Mouse (Mus musculus): ENCODE measurements around the gene Asb3. TPM values are rescaled to one million over a fixed set of nuclear protein-coding genes. Genes with fewer than 3 reads are reported as not detected.
A peak's percentile ranks its signal among the peaks of the same experiment; 100 is the strongest.

The Asb3 gene
- polyA plus RNA-seq, 1 experiment: 6.4 TPM

- H3K79me2 ChIP-seq (ENCODE audit: control insufficient read depth, insufficient read depth): no peaks in the 10 kb centered on the region
- TF ChIP-seq MAX (IDR thresholded peaks at IDR 0.05): no peak
- H3K79me3 ChIP-seq (ENCODE audit: low read depth): no peaks in the 10 kb centered on the region
- H3K27me3 ChIP-seq (ENCODE audit: control insufficient read depth, insufficient read depth, insufficient read length): no peaks in the 10 kb centered on the region
- no peak overlapping the region for H3ac ChIP-seq (ENCODE audit: control insufficient read depth, insufficient read length, low read depth)
- no peak overlapping the region for H3K4me3 ChIP-seq (ENCODE audit: insufficient read depth, poor library complexity, severe bottlenecking)
- peaks cover 31% of the 10 kb centered on the region for H3K36me3 ChIP-seq (ENCODE audit: control insufficient read depth, insufficient read depth)
Measured at GRCm38 (mm10) chr11:30928498-30928897, 43.3 kb downstream of the Asb3 start.

- no peak overlapping the region for H3ac ChIP-seq (ENCODE audit: control insufficient read depth, insufficient read length, low read depth)
- peaks cover 88% of the 10 kb centered on the region for H3K36me3 ChIP-seq (ENCODE audit: control insufficient read depth, insufficient read depth)
Measured at GRCm38 (mm10) chr11:30943522-30943921, 58.3 kb downstream of the Asb3 start.

DNA sequence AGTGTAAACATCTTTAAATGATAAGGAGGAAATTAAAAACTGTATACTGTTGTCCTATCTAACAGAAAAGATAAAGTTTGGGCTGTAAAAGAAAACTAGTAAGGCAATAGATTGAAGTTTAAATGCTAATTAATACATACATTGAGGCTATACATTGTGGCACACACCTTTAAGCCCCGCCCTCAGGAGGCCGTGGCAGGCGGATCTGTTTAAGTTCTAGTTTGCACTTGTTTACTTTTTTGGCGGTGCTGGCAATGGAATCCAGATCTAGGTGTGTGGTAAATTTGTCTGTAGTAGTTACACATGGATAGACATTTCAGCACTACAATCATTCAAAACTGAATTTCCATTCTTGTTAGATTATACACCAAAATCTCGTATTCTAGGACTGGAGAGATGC, 67.6 kb downstream of the Asb3 start:
- no peak for TF ChIP-seq MYOD1 (IDR thresholded peaks at IDR 0.05; ENCODE audit: control insufficient read depth, insufficient read length, low read depth)
- TF ChIP-seq USF1 (IDR thresholded peaks at IDR 0.05; ENCODE audit: low read depth): no peak
- no peak for TF ChIP-seq MAX (IDR thresholded peaks at IDR 0.05)
- TF ChIP-seq CEBPB (IDR thresholded peaks at IDR 0.05; ENCODE audit: low read depth): no peak
- TF ChIP-seq MYOG (IDR thresholded peaks at IDR 0.05; ENCODE audit: control insufficient read depth, extremely low read depth, insufficient read length): no peak
- no peak for TF ChIP-seq CTCF (IDR thresholded peaks at IDR 0.05; ENCODE audit: control insufficient read depth, insufficient read depth, insufficient read length)
- no peak for TF ChIP-seq FOSL1 (IDR thresholded peaks at IDR 0.05; ENCODE audit: insufficient read depth, low read length, poor library complexity, severe bottlenecking)
- Histone ChIP-seq H3K36me3 (ENCODE audit: control insufficient read depth, insufficient read depth) (peaks cover 39% of the 10 kb centered on the region), H3ac (ENCODE audit: control insufficient read depth, insufficient read length, low read depth) (no peak overlapping the region), H3K27me3 (ENCODE audit: control insufficient read depth, insufficient read depth, insufficient read length) (no peaks in the 10 kb centered on the region), H3K79me3 (ENCODE audit: low read depth) (peaks cover 3% of the 10 kb centered on the region), H3K4me3 (ENCODE audit: insufficient read depth, poor library complexity, severe bottlenecking) (no peak overlapping the region), H3K79me2 (ENCODE audit: control insufficient read depth, insufficient read depth) (peaks cover 26% of the 10 kb centered on the region)

More at GRCm38 (mm10) chr11:30943522-30943921, 58.3 kb downstream of the Asb3 start:
- H3K79me2 ChIP-seq (ENCODE audit: control insufficient read depth, insufficient read depth): no peaks in the 10 kb centered on the region
- no peak overlapping the region for H3K4me3 ChIP-seq (ENCODE audit: insufficient read depth, poor library complexity, severe bottlenecking)
- H3K27me3 ChIP-seq (ENCODE audit: control insufficient read depth, insufficient read depth, insufficient read length): no peaks in the 10 kb centered on the region
- no peak for TF ChIP-seq CEBPB (IDR thresholded peaks at IDR 0.05; ENCODE audit: low read depth)
- H3K79me3 ChIP-seq (ENCODE audit: low read depth): no peaks in the 10 kb centered on the region

DNA sequence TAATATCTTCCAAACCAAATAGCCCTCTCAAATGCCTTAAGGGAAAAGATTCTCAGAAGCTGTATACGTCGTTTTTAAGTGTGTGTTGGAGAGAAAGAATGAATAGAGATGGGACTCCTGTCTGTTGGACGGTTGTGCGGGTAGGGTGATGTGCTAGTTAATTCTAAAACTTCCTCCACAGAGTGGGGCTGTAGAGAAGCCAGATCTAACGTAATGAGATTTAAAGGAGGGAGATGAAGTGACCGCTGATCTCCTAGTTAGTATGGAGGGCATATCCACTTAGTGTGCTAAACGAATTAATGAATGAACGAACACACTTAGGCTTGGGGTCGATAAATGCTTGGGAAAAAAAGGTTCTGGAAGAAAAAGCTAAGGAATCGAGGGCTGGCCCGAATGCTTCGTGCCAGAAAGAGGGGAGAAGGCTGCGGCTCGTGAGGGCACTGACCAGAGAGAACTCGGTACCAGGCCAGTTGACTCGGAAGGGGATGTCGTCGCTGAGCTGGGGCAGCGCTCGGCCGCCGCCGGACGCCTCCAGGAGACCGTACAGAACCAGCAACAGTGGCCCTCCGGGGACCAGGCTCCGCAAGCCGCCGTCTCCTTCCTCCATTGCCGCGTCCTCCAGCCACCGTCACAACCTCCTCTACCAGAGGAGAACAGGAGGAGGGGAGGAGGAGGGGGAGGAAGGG, 68.4 kb downstream of the Asb3 start:
- H3K79me3 ChIP-seq (ENCODE audit: low read depth): peaks cover 3% of the 10 kb centered on the region
- peak overlapping the region; percentile 68 for H3K4me3 ChIP-seq (ENCODE audit: insufficient read depth, poor library complexity, severe bottlenecking)
- peak overlapping the region; percentile 66 for H3ac ChIP-seq (ENCODE audit: control insufficient read depth, insufficient read length, low read depth)
- peaks cover 26% of the 10 kb centered on the region for H3K79me2 ChIP-seq (ENCODE audit: control insufficient read depth, insufficient read depth)
- TF ChIP-seq MAX (IDR thresholded peaks at IDR 0.05) (no peak), USF1 (IDR thresholded peaks at IDR 0.05; ENCODE audit: low read depth) (no peak), CTCF (IDR thresholded peaks at IDR 0.05; ENCODE audit: control insufficient read depth, insufficient read depth, insufficient read length) (no peak), FOSL1 (IDR thresholded peaks at IDR 0.05; ENCODE audit: insufficient read depth, low read length, poor library complexity, severe bottlenecking) (no peak), MYOG (IDR thresholded peaks at IDR 0.05; ENCODE audit: control insufficient read depth, extremely low read depth, insufficient read length) (no peak), MYOD1 (IDR thresholded peaks at IDR 0.05; ENCODE audit: control insufficient read depth, insufficient read length, low read depth) (no peak), CEBPB (IDR thresholded peaks at IDR 0.05; ENCODE audit: low read depth) (no peak)
- H3K27me3 ChIP-seq (ENCODE audit: control insufficient read depth, insufficient read depth, insufficient read length): no peaks in the 10 kb centered on the region
- H3K36me3 ChIP-seq (ENCODE audit: control insufficient read depth, insufficient read depth): peaks cover 32% of the 10 kb centered on the region

DNA sequence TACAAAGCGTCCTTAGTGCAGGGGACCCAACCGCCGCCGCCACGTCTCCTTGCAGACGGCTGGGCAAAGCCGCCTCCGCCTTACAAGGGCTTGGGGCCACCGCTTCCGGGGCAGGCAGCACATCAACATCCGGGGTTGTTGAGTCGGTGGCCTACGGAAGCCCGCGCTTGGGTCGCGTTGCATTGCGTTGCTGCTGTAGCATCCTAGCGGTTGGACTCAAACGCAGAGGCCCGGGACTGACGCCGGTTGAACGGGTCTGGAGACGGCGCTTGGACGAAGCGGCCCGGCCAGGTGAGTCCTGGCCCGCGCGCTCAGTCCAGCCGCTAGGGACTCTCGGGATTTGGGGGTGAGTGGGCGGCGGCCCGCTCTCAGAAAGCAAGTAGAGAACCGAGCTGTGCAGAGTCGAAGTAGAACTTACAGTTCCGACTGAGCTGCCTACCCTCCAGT, 69.1 kb downstream of the Asb3 start, which contains the start of gene Erlec1:
Gene Erlec1, minus strand, starts transcription at position 57 of the 447 bp plus-strand sequence.
- TF ChIP-seq MYOD1 (IDR thresholded peaks at IDR 0.05; ENCODE audit: control insufficient read depth, insufficient read length, low read depth): no peak
- peak; percentile 69 for TF ChIP-seq MAX (IDR thresholded peaks at IDR 0.05)
- H3K36me3 ChIP-seq (ENCODE audit: control insufficient read depth, insufficient read depth): peaks cover 26% of the 10 kb centered on the region
- H3K4me3 ChIP-seq (ENCODE audit: insufficient read depth, poor library complexity, severe bottlenecking): peak within 1 kb of the TSS; percentile 68

DNA sequence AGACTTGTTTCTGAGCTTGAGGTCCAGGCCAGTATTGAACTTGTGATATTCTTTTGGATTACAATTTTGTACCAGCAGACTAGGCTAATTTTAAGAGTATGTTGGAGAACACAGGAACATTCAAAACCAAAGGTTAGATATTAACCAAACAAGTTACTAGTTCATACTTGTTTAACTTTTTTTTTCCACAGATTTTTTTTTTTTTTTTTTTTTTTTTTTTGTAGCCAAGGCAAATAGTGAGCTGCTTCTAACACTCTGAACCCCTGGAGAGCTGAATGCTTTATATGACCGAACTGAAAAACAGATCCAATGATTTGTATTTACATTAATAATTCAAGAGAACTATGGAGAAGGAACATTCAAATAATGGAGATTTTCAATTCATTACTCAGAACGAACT, 100.0 kb downstream of the Asb3 start:
- Histone ChIP-seq H3K79me2 (ENCODE audit: control insufficient read depth, insufficient read depth) (peaks cover 33% of the 10 kb centered on the region), H3K79me3 (ENCODE audit: low read depth) (peaks cover 15% of the 10 kb centered on the region), H3K4me3 (ENCODE audit: insufficient read depth, poor library complexity, severe bottlenecking) (peak overlapping the region; percentile 57), H3K36me3 (ENCODE audit: control insufficient read depth, insufficient read depth) (peaks cover 10% of the 10 kb centered on the region), H3K27me3 (ENCODE audit: control insufficient read depth, insufficient read depth, insufficient read length) (no peaks in the 10 kb centered on the region), H3ac (ENCODE audit: control insufficient read depth, insufficient read length, low read depth) (no peak overlapping the region)
- TF ChIP-seq CEBPB (IDR thresholded peaks at IDR 0.05; ENCODE audit: low read depth) (no peak), FOSL1 (IDR thresholded peaks at IDR 0.05; ENCODE audit: insufficient read depth, low read length, poor library complexity, severe bottlenecking) (no peak), USF1 (IDR thresholded peaks at IDR 0.05; ENCODE audit: low read depth) (no peak), MYOD1 (IDR thresholded peaks at IDR 0.05; ENCODE audit: control insufficient read depth, insufficient read length, low read depth) (no peak), CTCF (IDR thresholded peaks at IDR 0.05; ENCODE audit: control insufficient read depth, insufficient read depth, insufficient read length) (no peak), MAX (IDR thresholded peaks at IDR 0.05) (no peak), MYOG (IDR thresholded peaks at IDR 0.05; ENCODE audit: control insufficient read depth, extremely low read depth, insufficient read length) (no peak)

More for the DNA sequence above, 69.1 kb downstream of the Asb3 start, which contains the start of gene Erlec1:
- Histone ChIP-seq H3K79me2 (ENCODE audit: control insufficient read depth, insufficient read depth) (peaks cover 26% of the 10 kb centered on the region), H3ac (ENCODE audit: control insufficient read depth, insufficient read length, low read depth) (peak within 1 kb of the TSS; percentile 80), H3K79me3 (ENCODE audit: low read depth) (peaks cover 3% of the 10 kb centered on the region), H3K27me3 (ENCODE audit: control insufficient read depth, insufficient read depth, insufficient read length) (no peaks in the 10 kb centered on the region)

Measured in C2C12 (cell line).